Mouse (Mus musculus) stomach, postnatal 0 days (tissue): ENCODE results near the gene Bbs10.

Experiments
- CTCF ChIP-seq: IDR thresholded peaks from 2 replicates; pipeline ENCODE4 v1.5.1; 2016; ENCODE audit warnings: antibody characterized with exemption, low read depth, mild to moderate bottlenecking, moderate library complexity
- EP300 ChIP-seq: optimal IDR thresholded peaks from 2 replicates; pipeline ENCODE3; 2016; ENCODE audit warnings: antibody characterized with exemption

DNA sequence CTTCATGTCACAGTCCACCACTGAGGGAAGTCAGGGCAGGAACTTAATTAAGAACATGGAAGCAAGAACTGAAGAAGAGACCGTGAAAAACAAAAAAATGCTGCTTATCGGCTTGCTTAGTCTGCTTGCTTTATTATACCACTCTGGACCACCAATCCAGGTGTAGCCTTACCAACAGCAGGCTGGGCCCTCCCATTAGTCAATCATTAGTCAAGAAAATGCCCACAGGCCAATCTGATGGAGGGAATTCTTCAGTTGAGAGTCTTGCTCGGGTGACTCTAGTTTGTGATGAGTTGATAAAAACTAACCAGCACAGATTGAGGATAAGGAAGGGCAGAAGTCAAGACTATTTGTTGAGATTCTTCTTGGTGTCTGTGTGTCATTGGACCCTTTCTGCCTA lies 40.2 kb upstream of the Bbs10 start:
- TF ChIP-seq CTCF: no peak
- TF ChIP-seq EP300: no peak
